Mouse (Mus musculus) ES-Bruce4 (cell line): ENCODE measurements at regions not wholly inside any gene's neighbourhood (a gene's known extent, or its start where the extent isn't known, plus 50 kb on each side); places are given as distances from the start of the nearest gene placed in this dataset.
A peak's percentile ranks its signal among the peaks of the same experiment; 100 is the strongest.

ENCODE experiments used
- H3K27ac ChIP-seq: 2 replicates; pipeline ENCODE4 v1.5.1; 2012; ENCODE audit warnings: low read length, inconsistent platforms; ENCODE audit not compliant: insufficient read depth
- H3K27me3 ChIP-seq: 2 replicates; pipeline ENCODE4 v1.6.1; 2012; ENCODE audit warnings: mild to moderate bottlenecking, low read length, inconsistent platforms; ENCODE audit not compliant: control insufficient read depth, poor library complexity, insufficient read depth, severe bottlenecking
- H3K36me3 ChIP-seq: 2 replicates; pipeline ENCODE4 v1.6.1; 2012; ENCODE audit warnings: inconsistent platforms, mild to moderate bottlenecking, low read length, moderate library complexity; ENCODE audit not compliant: control insufficient read depth, poor library complexity, insufficient read depth, severe bottlenecking
- H3K4me1 ChIP-seq: one replicate; pipeline ENCODE4 v1.8.1; 2011; ENCODE audit warnings: low read length; ENCODE audit not compliant: control insufficient read depth, insufficient read depth
- H3K4me3 ChIP-seq: 2 replicates; pipeline ENCODE4 v1.5.1; 2011; ENCODE audit warnings: low read depth, mild to moderate bottlenecking, low read length
- H3K9ac ChIP-seq: 2 replicates; pipeline ENCODE4 v1.6.1; 2012; ENCODE audit warnings: low read depth, mild to moderate bottlenecking, inconsistent platforms; ENCODE audit not compliant: poor library complexity, severe bottlenecking
- H3K9me3 ChIP-seq: replicated peaks from 2 replicates; pipeline ENCODE4 v1.6.1; 2012; ENCODE audit warnings: mild to moderate bottlenecking, low read length, inconsistent platforms; ENCODE audit not compliant: control insufficient read depth, poor library complexity, insufficient read depth, severe bottlenecking
- CTCF ChIP-seq: IDR thresholded peaks from one replicate; pipeline ENCODE4 v1.8.1; 2011; ENCODE audit warnings: low read depth, low read length
- EP300 ChIP-seq: IDR thresholded peaks from 2 replicates; pipeline ENCODE4 v1.6.1; 2011; ENCODE audit warnings: low read depth, low read length; ENCODE audit not compliant: insufficient read depth
- POLR2A ChIP-seq: IDR thresholded peaks from one replicate; pipeline ENCODE4 v1.8.1; 2011; ENCODE audit warnings: low read length; ENCODE audit not compliant: insufficient read depth

- no peak for TF ChIP-seq EP300
- TF ChIP-seq POLR2A, result peak; percentile 28
- no peaks in the 10 kb centered on the region for H3K9me3 ChIP-seq
- no peak overlapping the region for H3K4me3 ChIP-seq
- H3K36me3 ChIP-seq, result peaks cover 46% of the 10 kb centered on the region
- peak overlapping the region; percentile 88 for H3K27ac ChIP-seq
- peak overlapping the region; percentile 40 for H3K9ac ChIP-seq
- no peaks in the 10 kb centered on the region for H3K27me3 ChIP-seq
- no peaks in the 10 kb centered on the region for H3K4me1 ChIP-seq
Measured at GRCm38 (mm10) chr13:97492958-97493735, 252.2 kb downstream of the Enc1 start.

- Histone ChIP-seq H3K27ac (peak overlapping the region; percentile 46), H3K9ac (peak overlapping the region; percentile 40; the same call in 1 of the 2 replicates), H3K4me1 (no peaks in the 10 kb centered on the region), H3K9me3 (no peaks in the 10 kb centered on the region), H3K36me3 (peaks cover 56% of the 10 kb centered on the region), H3K4me3 (no peak overlapping the region), H3K27me3 (no peaks in the 10 kb centered on the region)
- TF ChIP-seq POLR2A (no peak), CTCF (no peak)
Measured at GRCm38 (mm10) chr13:97491865-97492847, 251.3 kb downstream of the Enc1 start.

GRCm38 (mm10) chr13:97490131-97490530 lies 249.2 kb downstream of the Enc1 start:
- peaks cover 68% of the 10 kb centered on the region for H3K36me3 ChIP-seq
- H3K9me3 ChIP-seq, result no peaks in the 10 kb centered on the region
- H3K27ac ChIP-seq, result peak overlapping the region; percentile 82
- no peak for TF ChIP-seq CTCF
- TF ChIP-seq EP300, result no peak
- TF ChIP-seq POLR2A, result no peak
- peak overlapping the region; percentile 91 for H3K9ac ChIP-seq
- no peaks in the 10 kb centered on the region for H3K4me1 ChIP-seq
- H3K27me3 ChIP-seq, result no peaks in the 10 kb centered on the region
- no peak overlapping the region for H3K4me3 ChIP-seq

GRCm38 (mm10) chr13:97489721-97490120 lies 248.8 kb downstream of the Enc1 start:
- H3K4me1 ChIP-seq, result no peaks in the 10 kb centered on the region

GRCm38 (mm10) chr13:97489029-97489428 lies 248.1 kb downstream of the Enc1 start:
- TF ChIP-seq EP300, result no peak
- Histone ChIP-seq H3K27me3 (no peaks in the 10 kb centered on the region), H3K4me3 (peak overlapping the region; percentile 25; the same call in 1 of the 2 replicates), H3K9me3 (no peaks in the 10 kb centered on the region), H3K36me3 (peaks cover 73% of the 10 kb centered on the region), H3K9ac (peak overlapping the region; percentile 91), H3K4me1 (no peaks in the 10 kb centered on the region), H3K27ac (peak overlapping the region; percentile 82)

More at GRCm38 (mm10) chr13:97489721-97490120, 248.8 kb downstream of the Enc1 start:
- H3K9me3 ChIP-seq, result no peaks in the 10 kb centered on the region
- H3K36me3 ChIP-seq, result peaks cover 71% of the 10 kb centered on the region
- peak overlapping the region; percentile 82 for H3K27ac ChIP-seq
- H3K9ac ChIP-seq, result peak overlapping the region; percentile 91
- TF ChIP-seq POLR2A, result peak; percentile 28
- no peak for TF ChIP-seq CTCF
- no peaks in the 10 kb centered on the region for H3K27me3 ChIP-seq
- H3K4me3 ChIP-seq, result no peak overlapping the region

- H3K27ac ChIP-seq, result peak overlapping the region; percentile 67
- H3K27me3 ChIP-seq, result no peaks in the 10 kb centered on the region
- peak overlapping the region; percentile 8 for H3K4me3 ChIP-seq
- H3K4me1 ChIP-seq, result no peaks in the 10 kb centered on the region
- H3K9me3 ChIP-seq, result no peaks in the 10 kb centered on the region
- H3K9ac ChIP-seq, result peak overlapping the region; percentile 91
- H3K36me3 ChIP-seq, result peaks cover 75% of the 10 kb centered on the region
- no peak for TF ChIP-seq POLR2A
- no peak for TF ChIP-seq CTCF
- TF ChIP-seq EP300, result no peak
Measured at GRCm38 (mm10) chr13:97488518-97488917, 247.6 kb downstream of the Enc1 start.
